In genomic region chr8:58253620-58254019, GRCm38 (mm10) we compare ENCODE assay signal across 26 mouse cellular contexts.
DNase-seq lines count a peak whose midpoint lies in the region; ATAC-seq and TF ChIP-seq lines count a peak whose summit lies in the region.
"Had no signal": no experiment of that assay in that cellular context is flagged by ENCODE, and none has a peak within 500 bp of the region (broad histone marks: within the 10 kb centered on the region; RNA-seq: fewer than 3 reads in every experiment).

No protein-coding gene starts in this region.

- no peak overlapping the region for H3K27ac ChIP-seq in forebrain, embryonic 14.5 days (ENCODE audit: low read depth, low read length)
- H3K27ac ChIP-seq in forebrain, embryonic 12.5 days, result no peak overlapping the region
- H3K27ac ChIP-seq: embryonic facial prominence, embryonic 12.5 days; embryonic facial prominence, embryonic 15.5 days; heart, embryonic 15.5 days; hindbrain, embryonic 10.5 days; hindbrain, embryonic 13.5 days; intestine, embryonic 15.5 days had no signal

- intact Hi-C loops in left cerebral cortex, postnatal 4 days (cut with DNase I), result no loop called here

- 24% methylated on average over 1 of the region's 1 CpGs for WGBS in forebrain, embryonic 14.5 days
- WGBS in forebrain, embryonic 12.5 days, result 40% methylated on average over 1 of the region's 1 CpGs

- H3K4me2 ChIP-seq in forebrain, embryonic 14.5 days (ENCODE audit: low read length), result no peak overlapping the region
- H3K4me2 ChIP-seq in forebrain, embryonic 12.5 days, result no peak overlapping the region
- H3K4me2 ChIP-seq: embryonic facial prominence, embryonic 12.5 days; embryonic facial prominence, embryonic 15.5 days; heart, embryonic 12.5 days; heart, embryonic 15.5 days; hindbrain, embryonic 13.5 days; intestine, embryonic 15.5 days had no signal

- no peak overlapping the region for H3K4me3 ChIP-seq in forebrain, embryonic 14.5 days (ENCODE audit: low read depth, low read length)
- no peak overlapping the region for H3K4me3 ChIP-seq in forebrain, embryonic 12.5 days (replicated peaks)
- H3K4me3 ChIP-seq: embryonic facial prominence, embryonic 12.5 days; embryonic facial prominence, embryonic 15.5 days; heart, embryonic 12.5 days; heart, embryonic 15.5 days; hindbrain, embryonic 10.5 days; hindbrain, embryonic 13.5 days; intestine, embryonic 15.5 days had no signal

- no peak for TF ChIP-seq CTCF in brain, embryonic 14.5 days (IDR thresholded peaks at IDR 0.05; ENCODE audit: borderline replicate concordance, extremely low read depth, insufficient read depth, insufficient read length)

- no peaks in the 10 kb centered on the region for H3K9me3 ChIP-seq in forebrain, embryonic 14.5 days (replicated peaks; ENCODE audit: control insufficient read depth, low read length)
- H3K9me3 ChIP-seq in forebrain, embryonic 12.5 days, result no peaks in the 10 kb centered on the region
- H3K9me3 ChIP-seq: embryonic facial prominence, embryonic 12.5 days; embryonic facial prominence, embryonic 15.5 days; heart, embryonic 12.5 days; heart, embryonic 15.5 days; hindbrain, embryonic 10.5 days; hindbrain, embryonic 13.5 days; intestine, embryonic 15.5 days had no signal

- DNase-seq in forebrain, embryonic 14.5 days (ENCODE audit: low spot score), result peak; percentile 72
- peak; percentile 21 for DNase-seq in brain, adult 2 months (ENCODE audit: low read depth, low spot score)
- DNase-seq in brain, embryonic 14.5 days (ENCODE audit: low read depth), result peak; percentile 73
- DNase-seq in cerebellum, adult 8-10 months, result no peak
- no peak for DNase-seq in left cerebral cortex, postnatal 4 days
- DNase-seq: adrenal gland, adult 2 months; adrenal gland, postnatal 14 days; cerebellum, adult 18-20 months; cerebellum, adult 9-11 months; cerebellum, postnatal 25 days; gastrocnemius, postnatal 25 days; heart, adult 18-20 months; heart, postnatal 10 days; heart, postnatal 36 days; kidney, adult 11 months; kidney, adult 8-10 months had no signal

- H3K4me1 ChIP-seq in forebrain, embryonic 14.5 days (ENCODE audit: control insufficient read depth, insufficient read depth, low read length), result no peaks in the 10 kb centered on the region
- no peaks in the 10 kb centered on the region for H3K4me1 ChIP-seq in forebrain, embryonic 12.5 days
- H3K4me1 ChIP-seq: embryonic facial prominence, embryonic 12.5 days; embryonic facial prominence, embryonic 15.5 days; heart, embryonic 12.5 days; heart, embryonic 15.5 days; hindbrain, embryonic 10.5 days; hindbrain, embryonic 13.5 days; intestine, embryonic 15.5 days had no signal

- H3K36me3 ChIP-seq in forebrain, embryonic 14.5 days (ENCODE audit: control insufficient read depth, insufficient read depth, low read length), result no peaks in the 10 kb centered on the region
- no peaks in the 10 kb centered on the region for H3K36me3 ChIP-seq in forebrain, embryonic 12.5 days (replicated peaks)
- H3K36me3 ChIP-seq: embryonic facial prominence, embryonic 12.5 days; embryonic facial prominence, embryonic 15.5 days; heart, embryonic 12.5 days; heart, embryonic 15.5 days; hindbrain, embryonic 10.5 days; hindbrain, embryonic 13.5 days; intestine, embryonic 15.5 days had no signal

- no peaks in the 10 kb centered on the region for H3K27me3 ChIP-seq in forebrain, embryonic 14.5 days (replicated peaks; ENCODE audit: control insufficient read depth, insufficient read depth, low read length)
- H3K27me3 ChIP-seq in forebrain, embryonic 12.5 days, result no peaks in the 10 kb centered on the region
- H3K27me3 ChIP-seq: embryonic facial prominence, embryonic 12.5 days; embryonic facial prominence, embryonic 15.5 days; heart, embryonic 12.5 days; heart, embryonic 15.5 days; hindbrain, embryonic 13.5 days; intestine, embryonic 15.5 days had no signal

- TF ChIP-seq POLR2A in brain, embryonic 14.5 days (IDR thresholded peaks at IDR 0.05; ENCODE audit: borderline replicate concordance, extremely low read depth, insufficient read depth, insufficient read length, poor library complexity, severe bottlenecking), result no peak

- H3K9ac ChIP-seq in forebrain, embryonic 14.5 days (ENCODE audit: low read length), result no peak overlapping the region
- H3K9ac ChIP-seq in forebrain, embryonic 12.5 days, result no peak overlapping the region
- H3K9ac ChIP-seq: embryonic facial prominence, embryonic 12.5 days; embryonic facial prominence, embryonic 15.5 days; heart, embryonic 12.5 days; heart, embryonic 15.5 days; hindbrain, embryonic 13.5 days; intestine, embryonic 15.5 days had no signal

- peak; percentile 71 for ATAC-seq in forebrain, embryonic 14.5 days
- ATAC-seq in forebrain, embryonic 12.5 days (ENCODE audit: low FRiP score), result no peak
- ATAC-seq: CD4-positive, CD25-positive, alpha-beta regulatory T cell, adult 4 months; hindbrain, embryonic 16.5 days; intestine, embryonic 15.5 days had no signal

Comparison
In these comparisons a context has a peak if more than half of its experiments do, and no peak if none do; other contexts are left out.
1. DNase-seq: peak in forebrain, embryonic 14.5 days (single experiment), brain, adult 2 months (single experiment) and brain, embryonic 14.5 days (single experiment); none in cerebellum, adult 8-10 months (single experiment) and left cerebral cortex, postnatal 4 days (single experiment).